Mouse (Mus musculus): ENCODE results near the gene Gm27027. TPM values are rescaled to one million over a fixed set of nuclear protein-coding genes. Genes with fewer than 3 reads are reported as not detected.

Gene Gm27027
- polyA plus RNA-seq, 1 experiment from 2014 or later: not detected

- H3K36me3 ChIP-seq (ENCODE audit: control insufficient read depth, insufficient read depth, low read length): no peaks in the 10 kb centered on the region
- 0 out of 2 replicates have a peak overlapping the region, but pooled peaks have one; percentile 5 for H3K9ac ChIP-seq (ENCODE audit: low read depth, low read length)
- H3K4me3 ChIP-seq (ENCODE audit: low read depth, low read length): no peak overlapping the region
- no peak for DNase-seq (ENCODE audit: low spot score)
- no peaks in the 10 kb centered on the region for H3K4me1 ChIP-seq (ENCODE audit: control insufficient read depth, insufficient read depth, low read length)
- no peaks in the 10 kb centered on the region for H3K27me3 ChIP-seq (replicated peaks; ENCODE audit: control insufficient read depth, insufficient read depth, low read length)
- H3K9me3 ChIP-seq (ENCODE audit: control insufficient read depth, low read length): no peaks in the 10 kb centered on the region
- H3K4me2 ChIP-seq (ENCODE audit: low read depth, low read length): no peak overlapping the region
- no peak overlapping the region for H3K27ac ChIP-seq (replicated peaks; ENCODE audit: low read depth, low read length)
- 47% methylated on average over 6 of the region's 7 CpGs for WGBS
- no peak for ATAC-seq (ENCODE audit: low read depth)
Measured at GRCm38 (mm10) chr2:93964494-93965160, 31.5 kb downstream of the Gm27027 start.

GRCm38 (mm10) chr2:93963802-93964201 is 32.4 kb downstream of the Gm27027 start:
- ATAC-seq (ENCODE audit: low read depth): no peak
- H3K4me2 ChIP-seq (ENCODE audit: low read depth, low read length): no peak overlapping the region
- DNase-seq (ENCODE audit: low spot score): no peak
- WGBS: 38% methylated on average over 1 of the region's 1 CpGs
- no peak overlapping the region for H3K27ac ChIP-seq (replicated peaks; ENCODE audit: low read depth, low read length)
- H3K4me1 ChIP-seq (ENCODE audit: control insufficient read depth, insufficient read depth, low read length): no peaks in the 10 kb centered on the region
- no peak overlapping the region for H3K9ac ChIP-seq (ENCODE audit: low read depth, low read length)
- H3K27me3 ChIP-seq (replicated peaks; ENCODE audit: control insufficient read depth, insufficient read depth, low read length): no peaks in the 10 kb centered on the region
- no peaks in the 10 kb centered on the region for H3K9me3 ChIP-seq (ENCODE audit: control insufficient read depth, low read length)
- H3K4me3 ChIP-seq (ENCODE audit: low read depth, low read length): no peak overlapping the region
- no peaks in the 10 kb centered on the region for H3K36me3 ChIP-seq (ENCODE audit: control insufficient read depth, insufficient read depth, low read length)

GRCm38 (mm10) chr2:93961716-93962115 is 34.4 kb downstream of the Gm27027 start:
- Histone ChIP-seq H3K36me3 (ENCODE audit: control insufficient read depth, insufficient read depth, low read length) (no peaks in the 10 kb centered on the region), H3K4me2 (ENCODE audit: low read depth, low read length) (no peak overlapping the region), H3K4me1 (ENCODE audit: control insufficient read depth, insufficient read depth, low read length) (no peaks in the 10 kb centered on the region), H3K27ac (replicated peaks; ENCODE audit: low read depth, low read length) (no peak overlapping the region), H3K4me3 (ENCODE audit: low read depth, low read length) (no peak overlapping the region), H3K9me3 (ENCODE audit: control insufficient read depth, low read length) (no peaks in the 10 kb centered on the region), H3K9ac (ENCODE audit: low read depth, low read length) (no peak overlapping the region), H3K27me3 (replicated peaks; ENCODE audit: control insufficient read depth, insufficient read depth, low read length) (peaks cover 20% of the 10 kb centered on the region)
- DNase-seq (ENCODE audit: low spot score): no peak
- WGBS: 69% methylated on average over 8 of the region's 8 CpGs
- ATAC-seq (ENCODE audit: low read depth): no peak

- H3K4me3 ChIP-seq (ENCODE audit: low read depth, low read length): no peak overlapping the region
- no peak for ATAC-seq (ENCODE audit: low read depth)
- no peak for DNase-seq (ENCODE audit: low spot score)
- peaks cover 5% of the 10 kb centered on the region; the same call in 1 of the 2 replicates for H3K4me1 ChIP-seq (ENCODE audit: control insufficient read depth, insufficient read depth, low read length)
- no peak overlapping the region for H3K9ac ChIP-seq (ENCODE audit: low read depth, low read length)
- H3K27me3 ChIP-seq (replicated peaks; ENCODE audit: control insufficient read depth, insufficient read depth, low read length): peaks cover 42% of the 10 kb centered on the region
- no peak overlapping the region for H3K27ac ChIP-seq (replicated peaks; ENCODE audit: low read depth, low read length)
- no peak overlapping the region for H3K4me2 ChIP-seq (ENCODE audit: low read depth, low read length)
- no peaks in the 10 kb centered on the region for H3K9me3 ChIP-seq (ENCODE audit: control insufficient read depth, low read length)
- WGBS: 74% methylated on average over 8 of the region's 8 CpGs
- H3K36me3 ChIP-seq (ENCODE audit: control insufficient read depth, insufficient read depth, low read length): no peaks in the 10 kb centered on the region
Measured at GRCm38 (mm10) chr2:93959346-93959745, 36.8 kb downstream of the Gm27027 start.

GRCm38 (mm10) chr2:93958216-93958615 is 37.9 kb downstream of the Gm27027 start:
- no peaks in the 10 kb centered on the region for H3K9me3 ChIP-seq (ENCODE audit: control insufficient read depth, low read length)
- H3K27ac ChIP-seq (replicated peaks; ENCODE audit: low read depth, low read length): no peak overlapping the region
- H3K27me3 ChIP-seq (replicated peaks; ENCODE audit: control insufficient read depth, insufficient read depth, low read length): peaks cover 54% of the 10 kb centered on the region
- ATAC-seq (ENCODE audit: low read depth) (no peak), DNase-seq (ENCODE audit: low spot score) (no peak)
- peaks cover 5% of the 10 kb centered on the region; the same call in 1 of the 2 replicates for H3K4me1 ChIP-seq (ENCODE audit: control insufficient read depth, insufficient read depth, low read length)
- H3K9ac ChIP-seq (ENCODE audit: low read depth, low read length): no peak overlapping the region
- no peak overlapping the region for H3K4me3 ChIP-seq (ENCODE audit: low read depth, low read length)
- H3K36me3 ChIP-seq (ENCODE audit: control insufficient read depth, insufficient read depth, low read length): no peaks in the 10 kb centered on the region
- 65% methylated on average over 3 of the region's 3 CpGs for WGBS
- H3K4me2 ChIP-seq (ENCODE audit: low read depth, low read length): no peak overlapping the region

- H3K9ac ChIP-seq (ENCODE audit: low read depth, low read length): no peak overlapping the region
- H3K4me1 ChIP-seq (ENCODE audit: control insufficient read depth, insufficient read depth, low read length): peaks cover 5% of the 10 kb centered on the region; the same call in 1 of the 2 replicates
- H3K27ac ChIP-seq (replicated peaks; ENCODE audit: low read depth, low read length): no peak overlapping the region
- ATAC-seq (ENCODE audit: low read depth) (peak; percentile 5; the same call in 1 of the 2 replicates), DNase-seq (ENCODE audit: low spot score) (no peak)
- H3K4me2 ChIP-seq (ENCODE audit: low read depth, low read length): no peak overlapping the region
- no peaks in the 10 kb centered on the region for H3K9me3 ChIP-seq (ENCODE audit: control insufficient read depth, low read length)
- H3K4me3 ChIP-seq (ENCODE audit: low read depth, low read length): no peak overlapping the region
- 35% methylated on average over 8 of the region's 8 CpGs for WGBS
- H3K36me3 ChIP-seq (ENCODE audit: control insufficient read depth, insufficient read depth, low read length): no peaks in the 10 kb centered on the region
- peaks cover 56% of the 10 kb centered on the region for H3K27me3 ChIP-seq (replicated peaks; ENCODE audit: control insufficient read depth, insufficient read depth, low read length)
Measured at GRCm38 (mm10) chr2:93957785-93958175, 38.4 kb downstream of the Gm27027 start.

- Histone ChIP-seq H3K4me3 (ENCODE audit: low read depth, low read length) (peak within 1 kb of the TSS; percentile 66), H3K36me3 (ENCODE audit: control insufficient read depth, insufficient read depth, low read length) (no peaks in the 10 kb centered on the region), H3K9me3 (ENCODE audit: control insufficient read depth, low read length) (no peaks in the 10 kb centered on the region), H3K9ac (ENCODE audit: low read depth, low read length) (peak within 1 kb of the TSS; percentile 72), H3K27ac (replicated peaks; ENCODE audit: low read depth, low read length) (no peak within 1 kb of the TSS), H3K4me1 (ENCODE audit: control insufficient read depth, insufficient read depth, low read length) (peaks cover 5% of the 10 kb centered on the region; the same call in 1 of the 2 replicates), H3K4me2 (ENCODE audit: low read depth, low read length) (peak within 1 kb of the TSS; percentile 95), H3K27me3 (replicated peaks; ENCODE audit: control insufficient read depth, insufficient read depth, low read length) (peaks cover 61% of the 10 kb centered on the region)
- ATAC-seq (ENCODE audit: low read depth) (peak; percentile 72), DNase-seq (ENCODE audit: low spot score) (peak; percentile 84)
- 14% methylated on average over 15 of the region's 62 CpGs for WGBS
Measured at GRCm38 (mm10) chr2:93956908-93957784, 39.0 kb downstream of the Gm27027 start, which contains the start of gene Gm13889. Gene Gm13889, minus strand, starts transcription at chr2:93957201.

GRCm38 (mm10) chr2:93956331-93956801 is 39.8 kb downstream of the Gm27027 start:
- ATAC-seq (ENCODE audit: low read depth) (peak; percentile 62), DNase-seq (ENCODE audit: low spot score) (peak; percentile 69)
- Histone ChIP-seq H3K9ac (ENCODE audit: low read depth, low read length) (peak overlapping the region; percentile 72), H3K4me1 (ENCODE audit: control insufficient read depth, insufficient read depth, low read length) (peaks cover 5% of the 10 kb centered on the region; the same call in 1 of the 2 replicates), H3K4me2 (ENCODE audit: low read depth, low read length) (peak overlapping the region; percentile 95), H3K36me3 (ENCODE audit: control insufficient read depth, insufficient read depth, low read length) (no peaks in the 10 kb centered on the region), H3K27me3 (replicated peaks; ENCODE audit: control insufficient read depth, insufficient read depth, low read length) (peaks cover 61% of the 10 kb centered on the region), H3K4me3 (ENCODE audit: low read depth, low read length) (peak overlapping the region; percentile 66), H3K9me3 (ENCODE audit: control insufficient read depth, low read length) (no peaks in the 10 kb centered on the region), H3K27ac (replicated peaks; ENCODE audit: low read depth, low read length) (no peak overlapping the region)
- 0% methylated on average over 19 of the region's 44 CpGs for WGBS

Data from embryonic facial prominence, embryonic 14.5 days (tissue).